Mouse (Mus musculus) mouse embryonic stem cell (cell line): ENCODE measurements around the gene Senp2.

Experiments
- in situ Hi-C, 2 experiments: fragments of 300-500 bp; cut with MboI; formaldehyde crosslinking; loops; 1 replicate in 1 of 2; 3 replicates in 1 of 2; pipeline ENCODE4 v1.14.3; 2019 to 2020; ENCODE audit warnings: low sequenced_read_pairs in 2 of 2, low pct_unique_long_range_greater_than_20kb in 1 of 2, mixed read lengths in 1 of 2; ENCODE audit not compliant: unreplicated experiment in 1 of 2

Senp2 gene

DNA sequence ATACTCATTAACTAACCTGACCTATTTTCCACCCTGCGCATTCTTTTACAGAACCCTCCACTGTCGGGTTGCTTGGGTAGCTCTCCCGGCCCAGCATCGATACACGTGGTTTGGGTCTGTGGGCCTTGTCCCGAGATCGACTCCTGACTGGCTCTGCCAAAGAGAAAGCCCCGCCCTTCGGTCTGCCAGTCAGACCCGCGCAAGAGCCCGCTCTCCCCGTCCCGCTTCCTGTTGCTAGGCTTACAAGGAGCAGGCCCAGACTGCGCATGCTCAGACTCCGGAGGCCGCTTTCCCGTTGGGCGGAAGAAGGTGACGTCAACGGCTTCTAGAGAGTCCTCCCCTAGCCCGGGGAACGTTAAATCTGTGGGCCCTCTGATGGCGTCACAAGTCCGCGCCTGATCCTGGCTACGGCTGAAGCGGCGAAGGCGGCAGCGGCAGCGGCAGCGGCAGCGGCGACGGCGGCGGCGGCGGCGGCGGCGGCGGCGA lies at the start of gene Senp2:
Senp2 (plus strand) TSS at position 386 of the 486 bp plus-strand sequence.
- in situ Hi-C loops: no loop called here

DNA sequence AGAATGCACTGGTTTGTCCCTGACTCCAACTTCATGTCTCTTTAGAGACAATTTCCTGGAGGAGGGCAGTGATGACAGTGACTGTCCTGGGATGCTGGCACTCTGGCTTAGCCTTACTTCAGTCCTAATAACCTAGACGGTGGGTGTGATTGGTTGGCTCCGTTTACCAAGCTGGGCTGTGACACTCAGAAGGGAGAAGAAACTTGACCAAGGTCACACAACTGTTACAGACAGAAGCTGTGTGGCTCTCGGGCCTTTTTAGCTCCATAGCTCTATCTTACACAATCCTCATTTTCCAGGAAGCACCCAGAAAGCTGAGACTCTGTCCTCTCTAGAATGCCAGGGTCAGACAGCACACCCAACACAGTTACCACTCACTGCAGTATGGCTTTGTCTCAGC lies 43.7 kb upstream of the Senp2 start:
- in situ Hi-C loops: no loop called here

DNA sequence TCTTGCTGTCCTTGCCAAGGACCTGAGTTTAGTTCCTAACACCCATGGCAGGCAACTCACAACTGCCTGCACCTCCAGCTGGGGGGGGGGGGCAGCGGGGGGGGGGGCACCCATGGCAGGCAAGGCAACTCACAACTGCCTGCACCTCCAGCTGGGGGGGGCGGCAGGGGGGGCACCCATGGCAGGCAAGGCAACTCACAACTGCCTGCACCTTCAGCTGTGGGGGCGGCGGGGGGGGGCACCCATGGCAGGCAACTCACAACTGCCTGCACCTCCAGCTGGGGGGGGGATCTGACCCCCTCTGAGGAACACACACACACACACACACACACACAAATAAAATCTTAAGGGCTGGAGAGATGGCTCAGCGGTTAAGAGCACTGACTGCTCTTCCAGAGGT lies 39.4 kb upstream of the Senp2 start:
- in situ Hi-C loops: no loop called here

DNA sequence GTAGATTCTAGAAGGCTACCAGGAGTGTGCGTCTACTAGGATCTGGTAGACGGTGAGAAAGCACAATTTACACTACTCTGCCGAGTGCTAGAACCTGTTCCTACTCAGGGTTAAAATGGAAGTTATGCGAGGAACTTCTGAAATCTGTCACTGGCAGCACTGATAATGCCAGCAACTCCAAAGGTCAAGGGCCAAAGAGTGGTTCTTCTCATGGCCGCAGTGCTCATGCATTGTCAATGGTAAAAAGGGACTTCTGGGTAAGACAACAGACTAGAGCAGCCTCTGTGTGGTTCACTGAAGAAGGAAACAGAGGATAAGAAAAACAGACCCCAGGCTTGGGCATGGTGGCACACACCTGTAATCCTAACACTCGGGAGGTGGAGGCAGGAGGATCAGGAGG lies 38.7 kb upstream of the Senp2 start:
- in situ Hi-C loops: no loop called here

DNA sequence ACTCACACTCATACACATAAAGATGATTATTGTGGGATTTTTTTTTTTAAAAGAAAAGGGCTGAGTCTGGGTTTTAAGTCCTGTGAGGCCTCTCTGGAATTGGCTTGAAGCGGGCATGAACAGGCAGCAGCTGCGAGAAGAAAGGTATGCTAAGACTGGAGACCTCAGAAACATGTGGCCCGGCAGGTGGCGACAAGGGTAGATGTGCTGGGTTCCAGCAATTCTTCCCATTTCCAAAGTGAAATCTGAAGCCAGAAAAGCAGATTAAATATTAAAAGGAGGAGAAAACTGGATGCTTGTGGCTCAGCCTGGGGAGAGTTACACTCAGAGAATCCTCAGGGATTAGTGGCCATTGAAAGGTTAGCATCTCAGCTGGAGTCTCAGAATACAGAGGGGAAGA lies 37.8 kb upstream of the Senp2 start:
- in situ Hi-C loops: no loop called here

DNA sequence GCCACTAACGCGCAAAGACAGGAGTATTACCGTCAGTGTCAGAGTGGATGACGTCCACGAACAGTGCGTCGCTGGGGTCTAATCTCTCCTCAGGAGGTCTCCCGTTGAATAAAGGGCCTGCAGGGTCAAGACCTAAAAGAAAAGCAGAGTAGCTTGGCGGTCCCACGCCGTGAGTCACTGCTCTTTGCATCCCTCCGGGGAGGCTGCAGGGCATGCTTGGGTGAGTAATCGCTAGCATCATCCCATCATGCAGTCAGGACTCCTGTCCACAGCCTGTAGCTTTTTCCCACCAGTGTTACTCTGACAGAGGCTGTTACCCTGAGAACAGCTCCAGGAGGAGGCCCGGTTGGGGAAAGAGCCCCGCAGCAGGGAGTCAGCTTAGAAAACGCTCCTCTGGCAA lies 33.1 kb upstream of the Senp2 start:
- in situ Hi-C loops: loop anchor here in 1 of 2 experiments (25.0 kb wide), 1 partner anchor 436 kb away; no protein-coding TSS in a partner anchor

DNA sequence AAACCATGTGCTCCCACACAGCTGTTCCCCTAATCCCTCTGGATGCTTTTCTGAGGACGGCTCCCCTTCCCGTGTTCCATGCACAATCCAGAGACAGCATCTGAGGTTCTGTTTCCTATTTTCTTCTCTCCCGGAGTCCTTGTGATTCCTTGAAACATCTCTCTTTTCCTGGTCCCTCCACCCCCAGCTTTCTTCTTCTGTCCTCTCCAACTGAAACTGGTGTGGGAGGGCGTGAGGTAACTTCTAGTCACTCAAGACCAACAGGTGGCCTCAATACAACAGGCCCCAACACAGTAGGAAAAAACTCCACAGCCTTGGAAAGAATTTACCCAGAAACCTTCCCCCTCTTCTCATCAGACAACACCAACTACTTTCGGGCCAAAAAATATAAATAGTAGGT lies 31.9 kb upstream of the Senp2 start:
- in situ Hi-C loops: loop anchor here in 1 of 2 experiments (25.0 kb wide), 1 partner anchor 435 kb away; no protein-coding TSS in a partner anchor

DNA sequence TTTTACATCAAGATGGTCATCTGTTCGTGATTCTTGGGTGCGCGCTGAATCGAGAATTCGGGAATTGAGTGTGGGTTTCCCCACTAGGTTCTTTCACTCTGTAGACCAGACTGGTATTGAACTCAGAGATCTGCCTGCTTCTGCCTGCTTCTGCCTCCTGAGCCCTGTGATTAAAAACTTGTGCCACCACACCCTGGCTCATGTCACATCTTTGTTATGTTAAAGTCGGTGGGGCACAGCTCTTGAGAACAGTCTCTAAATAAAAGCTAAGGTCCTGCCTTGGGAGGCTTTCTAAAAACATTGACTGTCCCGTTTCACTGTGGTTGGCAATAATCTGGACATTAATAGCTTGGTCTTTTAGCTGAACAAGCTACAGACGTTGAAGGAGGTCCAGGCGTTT lies 26.1 kb upstream of the Senp2 start:
- in situ Hi-C loops: loop anchor here in 1 of 2 experiments (25.0 kb wide), 1 partner anchor 429 kb away; no protein-coding TSS in a partner anchor

DNA sequence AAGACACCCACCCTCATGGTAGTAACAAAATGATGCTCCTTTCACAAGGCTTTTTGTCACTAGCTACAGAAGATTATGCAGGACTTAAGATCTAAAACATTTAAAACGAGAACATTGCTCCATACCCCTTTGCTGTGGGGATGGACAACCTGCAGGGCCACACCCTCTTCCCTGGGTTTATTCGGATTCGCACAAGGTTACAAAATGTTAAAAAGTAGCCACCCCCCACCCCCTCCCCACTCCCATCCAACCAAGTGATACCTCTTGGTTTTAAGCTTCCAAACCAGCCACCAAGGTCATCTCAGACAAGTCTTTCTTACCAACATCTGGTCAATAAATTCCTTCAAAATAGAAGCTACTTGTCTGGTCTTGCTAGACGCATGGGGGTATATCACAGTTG lies 25.7 kb upstream of the Senp2 start:
- in situ Hi-C loops: loop anchor here in 1 of 2 experiments (25.0 kb wide), 1 partner anchor 429 kb away; no protein-coding TSS in a partner anchor

DNA sequence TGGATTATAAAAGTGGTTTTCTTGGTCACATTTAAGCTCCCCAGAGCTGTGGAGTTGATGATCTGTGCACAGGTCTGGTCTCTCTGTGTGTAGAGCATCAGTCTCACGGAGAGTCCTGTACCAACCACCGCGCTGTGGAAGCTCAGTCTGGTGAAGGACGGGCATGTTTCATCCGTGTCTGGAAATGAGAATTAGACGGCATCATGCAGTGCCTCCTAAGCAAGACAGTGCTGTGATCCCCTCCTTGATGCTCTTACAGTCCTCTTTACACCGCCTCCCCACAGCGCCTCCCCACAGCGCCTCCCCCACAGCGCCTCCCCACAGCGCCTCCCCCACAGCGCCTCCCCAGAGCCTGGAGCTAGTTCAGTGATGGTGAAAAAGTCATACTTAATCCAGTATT lies 25.2 kb upstream of the Senp2 start:
- in situ Hi-C loops: loop anchor here in 1 of 2 experiments (25.0 kb wide), 1 partner anchor 428 kb away; no protein-coding TSS in a partner anchor

DNA sequence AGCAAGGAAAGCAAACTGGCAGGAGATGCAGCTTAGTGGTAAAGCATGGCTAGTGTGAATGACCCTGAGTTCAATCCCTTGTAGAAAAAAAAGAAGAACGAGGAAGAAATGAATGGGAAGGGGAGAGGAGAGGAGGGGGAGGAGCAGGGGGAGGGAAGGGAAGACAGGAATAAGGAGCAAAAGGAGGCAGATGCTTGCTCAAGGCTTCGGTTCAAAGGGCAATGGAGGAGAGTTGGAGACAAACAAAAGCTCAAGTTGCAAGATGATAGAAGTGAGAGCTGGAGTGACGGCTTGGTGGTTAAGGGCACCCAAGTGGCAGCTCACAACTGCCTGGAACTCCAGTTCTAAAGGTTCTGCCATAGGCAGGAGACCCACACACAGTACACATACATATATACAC lies 23.1 kb upstream of the Senp2 start:
- in situ Hi-C loops: loop anchor here in 1 of 2 experiments (25.0 kb wide), 1 partner anchor 426 kb away; no protein-coding TSS in a partner anchor

DNA sequence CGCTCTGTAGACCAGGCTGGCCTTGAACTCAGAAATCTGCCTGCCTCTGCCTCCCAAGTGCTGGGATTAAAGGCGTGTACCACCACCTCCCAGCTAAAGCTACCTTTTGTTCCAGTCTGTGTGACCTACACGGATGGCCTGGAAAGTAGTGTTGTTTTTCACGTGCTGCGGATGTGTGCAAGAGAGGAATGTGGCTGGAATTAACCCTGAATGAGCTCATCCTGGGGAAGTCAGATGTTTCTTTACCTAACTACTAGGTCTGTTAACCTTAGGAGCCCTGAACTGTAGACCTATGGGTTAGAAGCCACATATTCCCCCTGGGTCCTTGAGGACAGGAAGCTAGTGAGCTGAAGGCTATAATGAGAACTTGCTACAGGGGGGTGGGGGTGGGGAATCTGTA lies 21.3 kb upstream of the Senp2 start:
- in situ Hi-C loops: loop anchor here in 1 of 2 experiments (25.0 kb wide), 1 partner anchor 424 kb away; no protein-coding TSS in a partner anchor

DNA sequence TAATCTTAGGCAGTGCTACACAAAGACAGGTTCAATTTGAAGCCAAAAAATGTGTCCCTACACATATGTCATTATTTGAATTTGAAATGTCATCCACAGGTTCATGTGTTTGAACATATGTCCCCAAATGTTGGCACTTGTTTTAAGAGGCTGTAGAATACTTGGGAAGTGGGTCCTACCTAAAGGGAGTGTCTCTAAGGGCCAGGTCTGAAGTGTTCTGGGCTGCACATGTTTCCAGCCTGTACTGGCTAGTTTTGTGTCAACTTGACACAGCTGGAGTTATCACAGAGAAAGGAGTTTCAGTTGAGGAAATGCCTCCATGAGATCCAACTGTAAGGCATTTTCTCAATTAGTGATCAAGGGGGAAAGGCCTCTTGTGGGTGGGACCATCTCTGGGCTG lies 18.4 kb upstream of the Senp2 start:
- in situ Hi-C loops: loop anchor here in 1 of 2 experiments (25.0 kb wide), 1 partner anchor 421 kb away; no protein-coding TSS in a partner anchor

DNA sequence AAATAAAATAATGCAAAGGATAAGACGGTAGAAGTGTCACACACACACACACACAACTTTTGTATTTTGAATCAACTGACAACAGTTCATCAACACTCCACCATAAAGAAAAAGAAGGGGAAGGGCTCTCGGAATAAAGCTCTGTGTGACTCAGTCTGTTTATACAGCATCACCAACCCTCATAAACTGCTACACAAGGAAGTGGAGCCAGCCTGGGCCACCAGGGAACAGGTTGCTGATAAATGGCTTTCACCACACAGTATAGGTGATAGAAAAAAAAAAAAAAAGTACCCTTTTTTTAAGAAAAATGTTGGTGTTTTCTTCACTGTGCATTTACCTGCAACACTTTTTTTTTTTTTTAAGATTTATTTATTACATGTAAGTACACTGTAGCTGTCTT lies 17.5 kb upstream of the Senp2 start:
- in situ Hi-C loops: loop anchor here in 1 of 2 experiments (25.0 kb wide), 1 partner anchor 421 kb away; no protein-coding TSS in a partner anchor

DNA sequence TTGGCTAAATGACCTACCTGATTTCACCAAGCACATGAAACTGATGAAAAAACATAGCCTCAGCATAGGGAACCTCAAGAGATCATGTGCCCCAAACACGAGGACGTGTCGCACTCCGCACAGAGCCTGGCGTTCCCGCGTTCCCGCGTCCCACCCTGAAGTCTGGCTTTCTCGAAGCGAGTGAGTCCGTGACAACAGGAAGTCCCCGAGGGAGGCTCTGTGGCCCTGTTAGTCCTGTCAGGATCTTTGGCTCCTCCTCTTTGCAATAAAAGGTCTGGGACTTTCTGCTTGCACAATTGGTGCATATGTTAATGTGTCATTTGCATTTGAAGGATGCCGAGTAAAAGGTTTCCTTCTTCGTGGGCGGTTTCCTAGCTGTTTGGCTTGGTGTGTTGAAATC lies 14.0 kb upstream of the Senp2 start, which contains the start of gene Liph:
Liph (minus strand) TSS at position 360 of the 400 bp plus-strand sequence.
- in situ Hi-C loops: loop anchor here in 1 of 2 experiments (25.0 kb wide), 1 partner anchor 417 kb away; no protein-coding TSS in a partner anchor

DNA sequence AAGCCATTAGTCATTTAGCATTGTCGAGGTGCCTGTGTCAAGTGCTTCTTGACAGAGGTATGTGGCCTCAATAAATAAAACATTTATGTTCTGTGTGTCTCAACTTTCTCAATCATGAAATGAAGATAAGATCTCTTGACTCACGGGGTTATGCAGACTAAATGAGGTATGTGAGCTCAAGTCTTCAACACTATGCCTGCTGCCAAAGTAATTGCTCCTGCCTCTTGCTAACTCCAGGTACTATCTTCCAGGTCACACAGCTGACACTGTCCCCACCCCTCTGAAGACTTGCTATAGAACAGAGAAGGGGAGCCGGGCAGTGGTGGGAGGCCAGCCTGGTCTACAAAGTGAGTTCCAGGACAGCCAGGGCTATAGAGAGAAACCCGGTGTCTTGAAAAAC lies 12.9 kb upstream of the Senp2 start:
- in situ Hi-C loops: loop anchor here in 1 of 2 experiments (25.0 kb wide), 1 partner anchor 416 kb away; no protein-coding TSS in a partner anchor

DNA sequence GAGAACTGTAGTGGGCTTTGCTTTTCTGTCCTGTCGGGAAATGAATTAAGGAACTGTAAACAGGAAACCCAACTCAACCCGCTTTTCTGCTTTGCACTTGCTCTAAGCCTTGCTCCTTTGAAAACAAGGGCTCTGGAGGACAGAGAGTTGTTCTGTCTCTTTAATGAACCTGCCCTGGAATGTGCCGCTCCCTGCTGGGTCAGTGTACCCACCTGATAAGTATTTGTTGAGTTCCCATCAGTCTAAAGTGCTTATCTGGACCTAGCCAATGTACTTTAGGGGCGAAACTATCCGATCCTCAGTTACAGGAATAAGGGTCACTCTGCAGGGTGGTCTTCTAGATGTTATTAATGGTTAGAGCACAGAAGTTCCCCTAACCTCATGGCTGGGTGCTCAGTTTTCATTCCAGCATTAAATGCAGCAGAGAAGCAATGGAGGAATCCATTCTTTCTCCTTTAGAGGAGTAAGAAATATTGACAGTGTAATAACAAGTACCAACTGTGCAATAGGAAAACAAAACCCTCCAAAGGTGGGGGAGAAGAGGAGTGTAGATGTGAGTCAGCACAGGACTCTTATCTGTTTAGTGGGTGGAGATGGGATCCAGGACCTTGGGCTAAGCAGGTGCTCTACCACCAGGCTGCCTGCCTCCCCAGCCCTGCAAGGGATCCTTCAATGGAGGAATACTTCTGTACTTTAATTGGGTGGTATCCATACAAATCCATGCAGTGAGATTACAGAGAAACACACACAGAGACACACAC lies 12.2 kb upstream of the Senp2 start:
- in situ Hi-C loops: loop anchor here in 1 of 2 experiments (25.0 kb wide), 1 partner anchor 415 kb away; no protein-coding TSS in a partner anchor

DNA sequence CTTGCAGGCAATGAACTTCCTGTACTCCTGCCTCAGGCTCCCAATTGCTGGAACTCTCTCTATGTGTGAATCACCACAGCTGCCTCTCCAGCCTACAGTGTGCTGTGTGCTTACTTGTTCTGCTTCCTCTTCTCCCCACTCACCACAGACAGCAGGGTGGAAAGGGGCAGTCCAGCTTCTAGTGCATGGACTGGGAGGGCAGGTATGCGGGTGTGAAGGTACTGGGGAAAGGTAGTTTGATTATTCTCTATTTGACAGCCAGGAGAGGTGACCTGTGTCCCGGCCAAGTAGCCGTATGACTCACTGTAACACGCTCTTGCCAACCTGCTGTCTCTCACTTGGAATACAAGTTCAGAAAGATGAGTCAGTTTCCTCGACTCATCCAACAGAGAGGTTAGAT lies 11.2 kb upstream of the Senp2 start:
- in situ Hi-C loops: loop anchor here in 1 of 2 experiments (25.0 kb wide), 1 partner anchor 414 kb away; no protein-coding TSS in a partner anchor
